Mouse (Mus musculus): ENCODE measurements at regions not wholly inside any gene's neighbourhood (a gene's known extent, or its start where the extent isn't known, plus 50 kb on each side); places are given as distances from the start of the nearest gene placed in this dataset.
"Not testable (repeated sequence)": the region's sequence is repeated elsewhere in the genome, so short reads cannot be mapped to it uniquely, and the experiment has no call there.

- Histone ChIP-seq H3K4me1 (ENCODE audit: control insufficient read depth, insufficient read depth, low read length) (no peaks in the 10 kb centered on the region), H3K4me3 (replicated peaks; ENCODE audit: extremely low read depth, low read depth, low read length) (no peak overlapping the region)
- DNase-seq: no peak
- TF ChIP-seq CTCF (IDR thresholded peaks at IDR 0.05; ENCODE audit: insufficient read depth, low read length): no peak
- TF ChIP-seq POLR2A (IDR thresholded peaks at IDR 0.05; ENCODE audit: borderline replicate concordance, extremely low read depth, low read depth, low read length): no peak
Measured at GRCm38 (mm10) chr13:16453234-16453633, 441.6 kb downstream of the Inhba start.

GRCm38 (mm10) chr13:16459743-16460142 lies 448.1 kb downstream of the Inhba start:
- WGBS: 60% methylated on average over 2 of the region's 2 CpGs
- no peak for DNase-seq

GRCm38 (mm10) chr13:16461681-16462080 lies 450.0 kb downstream of the Inhba start:
- no peak for TF ChIP-seq CTCF (IDR thresholded peaks at IDR 0.05; ENCODE audit: insufficient read depth, low read length)
- TF ChIP-seq POLR2A (IDR thresholded peaks at IDR 0.05; ENCODE audit: borderline replicate concordance, extremely low read depth, low read depth, low read length): no peak
- H3K4me3 ChIP-seq (replicated peaks; ENCODE audit: extremely low read depth, low read depth, low read length): no peak overlapping the region
- 72% methylated on average over 2 of the region's 2 CpGs for WGBS
- no peaks in the 10 kb centered on the region for H3K4me1 ChIP-seq (ENCODE audit: control insufficient read depth, insufficient read depth, low read length)
- no peak for DNase-seq

More at GRCm38 (mm10) chr13:16459743-16460142, 448.1 kb downstream of the Inhba start:
- Histone ChIP-seq H3K4me1 (ENCODE audit: control insufficient read depth, insufficient read depth, low read length) (no peaks in the 10 kb centered on the region), H3K4me3 (replicated peaks; ENCODE audit: extremely low read depth, low read depth, low read length) (no peak overlapping the region)
- TF ChIP-seq CTCF (IDR thresholded peaks at IDR 0.05; ENCODE audit: insufficient read depth, low read length): no peak

GRCm38 (mm10) chr13:16464823-16465222 lies 453.2 kb downstream of the Inhba start:
- DNase-seq: no peak
- Histone ChIP-seq H3K4me1 (ENCODE audit: control insufficient read depth, insufficient read depth, low read length) (no peaks in the 10 kb centered on the region), H3K4me3 (replicated peaks; ENCODE audit: extremely low read depth, low read depth, low read length) (no peak overlapping the region)
- TF ChIP-seq CTCF (IDR thresholded peaks at IDR 0.05; ENCODE audit: insufficient read depth, low read length) (no peak), POLR2A (IDR thresholded peaks at IDR 0.05; ENCODE audit: borderline replicate concordance, extremely low read depth, low read depth, low read length) (no peak)
- 75% methylated on average over 1 of the region's 1 CpGs for WGBS

GRCm38 (mm10) chr13:16465317-16465716 lies 453.7 kb downstream of the Inhba start:
- no peaks in the 10 kb centered on the region for H3K4me1 ChIP-seq (ENCODE audit: control insufficient read depth, insufficient read depth, low read length)
- 62% methylated on average over 1 of the region's 1 CpGs for WGBS
- DNase-seq: no peak
- H3K4me3 ChIP-seq (replicated peaks; ENCODE audit: extremely low read depth, low read depth, low read length): no peak overlapping the region
- no peak for TF ChIP-seq POLR2A (IDR thresholded peaks at IDR 0.05; ENCODE audit: borderline replicate concordance, extremely low read depth, low read depth, low read length)
- TF ChIP-seq CTCF (IDR thresholded peaks at IDR 0.05; ENCODE audit: insufficient read depth, low read length): no peak

- Histone ChIP-seq H3K4me3 (replicated peaks; ENCODE audit: extremely low read depth, low read depth, low read length) (no peak overlapping the region), H3K4me1 (ENCODE audit: control insufficient read depth, insufficient read depth, low read length) (no peaks in the 10 kb centered on the region)
- 96% methylated on average over 1 of the region's 1 CpGs for WGBS
- no peak for DNase-seq
- TF ChIP-seq POLR2A (IDR thresholded peaks at IDR 0.05; ENCODE audit: borderline replicate concordance, extremely low read depth, low read depth, low read length) (no peak), CTCF (IDR thresholded peaks at IDR 0.05; ENCODE audit: insufficient read depth, low read length) (no peak)
Measured at GRCm38 (mm10) chr13:16465812-16466211, 454.2 kb downstream of the Inhba start.

GRCm38 (mm10) chr13:16476515-16476914 lies 464.9 kb downstream of the Inhba start:
- H3K4me1 ChIP-seq (ENCODE audit: control insufficient read depth, insufficient read depth, low read length): no peaks in the 10 kb centered on the region
- TF ChIP-seq POLR2A (IDR thresholded peaks at IDR 0.05; ENCODE audit: borderline replicate concordance, extremely low read depth, low read depth, low read length) (no peak), CTCF (IDR thresholded peaks at IDR 0.05; ENCODE audit: insufficient read depth, low read length) (no peak)
- 76% methylated on average over 1 of the region's 1 CpGs for WGBS
- no peak for DNase-seq
- H3K4me3 ChIP-seq (replicated peaks; ENCODE audit: extremely low read depth, low read depth, low read length): no peak overlapping the region

- TF ChIP-seq POLR2A (IDR thresholded peaks at IDR 0.05; ENCODE audit: borderline replicate concordance, extremely low read depth, low read depth, low read length) (no peak), CTCF (IDR thresholded peaks at IDR 0.05; ENCODE audit: insufficient read depth, low read length) (no peak)
- Histone ChIP-seq H3K4me1 (ENCODE audit: control insufficient read depth, insufficient read depth, low read length) (no peaks in the 10 kb centered on the region), H3K4me3 (replicated peaks; ENCODE audit: extremely low read depth, low read depth, low read length) (no peak overlapping the region)
- no peak for DNase-seq
Measured at GRCm38 (mm10) chr13:16487292-16487691, 475.6 kb downstream of the Inhba start.

- not testable (repeated sequence) for H3K4me3 ChIP-seq (replicated peaks; ENCODE audit: extremely low read depth, low read depth, low read length); DNase-seq; H3K4me1 ChIP-seq (ENCODE audit: control insufficient read depth, insufficient read depth, low read length)
- WGBS: 36% methylated on average over 6 of the region's 6 CpGs
Measured at GRCm38 (mm10) chr13:16490680-16491079, 479.0 kb downstream of the Inhba start.

GRCm38 (mm10) chr13:16498052-16498451 lies 486.4 kb downstream of the Inhba start:
- DNase-seq: no peak
- TF ChIP-seq POLR2A (IDR thresholded peaks at IDR 0.05; ENCODE audit: borderline replicate concordance, extremely low read depth, low read depth, low read length) (no peak), CTCF (IDR thresholded peaks at IDR 0.05; ENCODE audit: insufficient read depth, low read length) (no peak)
- Histone ChIP-seq H3K4me1 (ENCODE audit: control insufficient read depth, insufficient read depth, low read length) (no peaks in the 10 kb centered on the region), H3K4me3 (replicated peaks; ENCODE audit: extremely low read depth, low read depth, low read length) (no peak overlapping the region)
- WGBS: 75% methylated on average over 1 of the region's 1 CpGs

GRCm38 (mm10) chr13:16512876-16513275 lies 501.2 kb downstream of the Inhba start:
- TF ChIP-seq CTCF (IDR thresholded peaks at IDR 0.05; ENCODE audit: insufficient read depth, low read length) (no peak), POLR2A (IDR thresholded peaks at IDR 0.05; ENCODE audit: borderline replicate concordance, extremely low read depth, low read depth, low read length) (no peak)
- no peak for DNase-seq
- H3K4me1 ChIP-seq (ENCODE audit: control insufficient read depth, insufficient read depth, low read length): no peaks in the 10 kb centered on the region
- 45% methylated on average over 4 of the region's 4 CpGs for WGBS
- H3K4me3 ChIP-seq (replicated peaks; ENCODE audit: extremely low read depth, low read depth, low read length): no peak overlapping the region

Measured in lung, adult 2 months (tissue).